Mouse (Mus musculus) liver, embryonic 14.5 days (tissue): ENCODE data around the gene Pklr. TPM values are rescaled to one million over a fixed set of nuclear protein-coding genes. Genes with fewer than 3 reads are reported as not detected.

Experiments used
- ATAC-seq: fragments of 200-750 bp; cut with Nextera tagmentation; 2 replicates; pipeline ENCODE4 v1.8.0; 2017; ENCODE audit warnings: moderate number of reproducible peaks, mild to moderate bottlenecking, moderate library complexity; ENCODE audit not compliant: insufficient read depth
- DNase-seq, 3 experiments: peaks; one replicate each; pipeline ENCODE4 v3.0.0-alpha.2; 2012 to 2013; ENCODE audit warnings: low read depth in 3 of 3, low spot score in 3 of 3
- H3K27ac ChIP-seq: fragments of 300-500 bp; sonication (generic); 2 replicates; pipeline ENCODE4 v1.5.1; 2014; ENCODE audit warnings: moderate library complexity, mild to moderate bottlenecking, control low read depth, inconsistent platforms
- H3K27me3 ChIP-seq: fragments of 300-500 bp; sonication (generic); 2 replicates; pipeline ENCODE4 v1.6.1; 2014; ENCODE audit warnings: mild to moderate bottlenecking, low read length, moderate library complexity; ENCODE audit not compliant: control insufficient read depth, insufficient read depth
- H3K36me3 ChIP-seq: fragments of 300-500 bp; sonication (generic); replicated peaks from 2 replicates; pipeline ENCODE4 v1.6.1; 2014; ENCODE audit warnings: low read depth; ENCODE audit not compliant: control insufficient read depth, insufficient read depth
- H3K4me1 ChIP-seq, 2 experiments: fragments of 200-500 bp in 1 of 2; fragments of 300-500 bp in 1 of 2; sonication (generic) in 1 of 2; replicated peaks; 2 replicates each; pipeline ENCODE4 v1.6.1; 2012 to 2014; ENCODE audit warnings: antibody characterized with exemption in 1 of 2, inconsistent platforms in 1 of 2, low read length in 1 of 2; ENCODE audit not compliant: control insufficient read depth in 2 of 2, insufficient read depth in 2 of 2
- H3K4me2 ChIP-seq: fragments of 300-500 bp; sonication (generic); 2 replicates; pipeline ENCODE4 v1.6.1; 2014; ENCODE audit warnings: low read depth, mild to moderate bottlenecking, control low read depth, moderate library complexity
- H3K4me3 ChIP-seq, 2 experiments: fragments of 200-500 bp in 1 of 2; fragments of 300-500 bp in 1 of 2; sonication (generic) in 1 of 2; 2 replicates each; pipeline ENCODE4 v1.5.1; 2012 to 2014; ENCODE audit warnings: low read depth in 2 of 2, low read length in 2 of 2, mild to moderate bottlenecking in 2 of 2, control low read depth in 1 of 2, inconsistent platforms in 1 of 2, moderate library complexity in 1 of 2; ENCODE audit not compliant: insufficient read depth in 1 of 2
- H3K9ac ChIP-seq: fragments of 300-500 bp; sonication (generic); replicated peaks from 2 replicates; pipeline ENCODE4 v1.6.1; 2014; ENCODE audit warnings: mild to moderate bottlenecking, control low read depth, moderate library complexity
- H3K9me3 ChIP-seq: fragments of 300-500 bp; sonication (generic); 2 replicates; pipeline ENCODE4 v1.6.1; 2016; ENCODE audit warnings: low read length, mixed read lengths; ENCODE audit not compliant: control insufficient read depth
- CTCF ChIP-seq: IDR thresholded peaks from 2 replicates; pipeline ENCODE4 v1.5.1; 2016; ENCODE audit warnings: antibody characterized with exemption, low read depth, control low read depth
- EP300 ChIP-seq: IDR thresholded peaks from 2 replicates; pipeline ENCODE4 v1.6.1; 2016; ENCODE audit warnings: antibody characterized with exemption, low read depth
- WGBS: fragments of 180-500 bp; shearing (Covaris S2); extraction: QIAGEN DNeasy Blood & Tissue Kit; methylation state at CpG from one replicate; pipeline ENCODE4 v1.1.7; 2014; ENCODE audit not compliant: insufficient replicate concordance; 5-methylcytosine and 5-hydroxymethylcytosine counted together
- polyA plus RNA-seq, 2 experiments: library from polyadenylated mRNA; depleted of rRNA in 1 of 2; stranded (reverse) in 1 of 2; unstranded in 1 of 2; fragments of >200 nt; fragmentation: Nextera tagmentation in 1 of 2; extraction: Ambion mirVana in 1 of 2; gene quantifications; 2 replicates each; pipeline versions ENCODE4 v1.2.1 to v1.2.3; 2012 to 2014

Pklr gene
- polyA plus RNA-seq, 2 experiments: 79.8 to 143 TPM

- TF ChIP-seq EP300 (no peak), CTCF (no peak)
- Histone ChIP-seq H3K9me3 (no peaks in the 10 kb centered on the region), H3K27me3 (peaks cover 24% of the 10 kb centered on the region), H3K4me1 (peaks cover 10% of the 10 kb centered on the region in 2 experiments), H3K4me2 (no peak overlapping the region), H3K27ac (no peak overlapping the region), H3K9ac (no peak overlapping the region), H3K36me3 (peaks cover 20% of the 10 kb centered on the region), H3K4me3 (no peak overlapping the region)
- no peak for ATAC-seq
- 82% methylated on average over 10 of the region's 10 CpGs for WGBS
- DNase-seq: no peak
These were observed 41.9 kb upstream of the Pklr start for GRCm38 (mm10) chr3:89094021-89094420.

GRCm38 (mm10) chr3:89100811-89101210 is 35.1 kb upstream of the Pklr start, which contains the start of gene Gm43738:
Gene Gm43738, minus strand, starts transcription at chr3:89101099.
- 46% methylated on average over 7 of the region's 7 CpGs for WGBS
- TF ChIP-seq EP300: no peak
- 0 out of 2 replicates have a peak, but pooled peaks have one; percentile 2 for TF ChIP-seq CTCF
- H3K27ac ChIP-seq: peak within 1 kb of the TSS; percentile 12

GRCm38 (mm10) chr3:89101459-89101811 is 34.5 kb upstream of the Pklr start:
- Histone ChIP-seq H3K27me3 (no peaks in the 10 kb centered on the region), H3K9ac (peak overlapping the region; percentile 59), H3K4me3 (peak overlapping the region; percentile 60 to 95), H3K27ac (peak overlapping the region; percentile 12), H3K36me3 (peaks cover 18% of the 10 kb centered on the region), H3K4me1 (peaks cover 13 to 16% of the 10 kb centered on the region in 2 experiments), H3K4me2 (peak overlapping the region; percentile 88), H3K9me3 (no peaks in the 10 kb centered on the region)
- ATAC-seq (peak; percentile 52), DNase-seq (no peak)
- TF ChIP-seq CTCF: no peak
- no peak for TF ChIP-seq EP300
- under 1% methylated on average over 19 of the region's 19 CpGs for WGBS

More at GRCm38 (mm10) chr3:89100811-89101210, 35.1 kb upstream of the Pklr start, which contains the start of gene Gm43738:
- H3K4me2 ChIP-seq: peak within 1 kb of the TSS; percentile 88
- ATAC-seq (no peak), DNase-seq (no peak)
- no peaks in the 10 kb centered on the region for H3K27me3 ChIP-seq
- no peaks in the 10 kb centered on the region for H3K9me3 ChIP-seq
- peaks cover 13 to 16% of the 10 kb centered on the region in 2 experiments for H3K4me1 ChIP-seq
- peak within 1 kb of the TSS; percentile 59 for H3K9ac ChIP-seq
- peak within 1 kb of the TSS; percentile 60 to 95 for H3K4me3 ChIP-seq
- H3K36me3 ChIP-seq: peaks cover 18% of the 10 kb centered on the region

- Histone ChIP-seq H3K36me3 (peaks cover 18% of the 10 kb centered on the region), H3K4me1 (peaks cover 13 to 16% of the 10 kb centered on the region in 2 experiments), H3K9ac (peak within 1 kb of the TSS; percentile 59), H3K9me3 (no peaks in the 10 kb centered on the region), H3K27ac (peak within 1 kb of the TSS; percentile 72), H3K27me3 (no peaks in the 10 kb centered on the region), H3K4me2 (peak within 1 kb of the TSS; percentile 88), H3K4me3 (peak within 1 kb of the TSS; percentile 60 to 95)
- DNase-seq (peak; percentile 99 to 100 (median 100)), ATAC-seq (peak; percentile 98)
- WGBS: 0% methylated on average over 26 of the region's 26 CpGs
- TF ChIP-seq CTCF (peak; percentile 58; the same call in 1 of the 2 replicates), EP300 (no peak)
These were observed 34.0 kb upstream of the Pklr start, which contains the start of gene Fdps for GRCm38 (mm10) chr3:89101812-89102494. Gene Fdps, minus strand, starts transcription at chr3:89101959.
